Mouse (Mus musculus): ENCODE results near the gene Tenm2. TPM values are rescaled to one million over a fixed set of nuclear protein-coding genes. Genes with fewer than 3 reads are reported as not detected.

Tenm2 gene
- total RNA-seq, 1 experiment from 2014 or later: not detected

GRCm38 (mm10) chr11:36420047-36420446, 815.7 kb downstream of the Tenm2 start:
- ATAC-seq (replicated peaks; ENCODE audit: low read depth, poor library complexity, severe bottlenecking): no peak

GRCm38 (mm10) chr11:36415244-36415643, 820.5 kb downstream of the Tenm2 start:
- no peak for ATAC-seq (replicated peaks; ENCODE audit: low read depth, poor library complexity, severe bottlenecking)

- no peak for ATAC-seq (replicated peaks; ENCODE audit: low read depth, poor library complexity, severe bottlenecking)
Measured at GRCm38 (mm10) chr11:36410881-36411280, 824.9 kb downstream of the Tenm2 start.

GRCm38 (mm10) chr11:36395803-36396710, 839.7 kb downstream of the Tenm2 start:
- no peak for ATAC-seq (replicated peaks; ENCODE audit: low read depth, poor library complexity, severe bottlenecking)

GRCm38 (mm10) chr11:36384696-36385095, 851.1 kb downstream of the Tenm2 start:
- no peak for ATAC-seq (replicated peaks; ENCODE audit: low read depth, poor library complexity, severe bottlenecking)

- ATAC-seq (replicated peaks; ENCODE audit: low read depth, poor library complexity, severe bottlenecking): no peak
Measured at GRCm38 (mm10) chr11:36371814-36372213, 864.0 kb downstream of the Tenm2 start.

- no peak for ATAC-seq (replicated peaks; ENCODE audit: low read depth, poor library complexity, severe bottlenecking)
Measured at GRCm38 (mm10) chr11:36365067-36365466, 870.7 kb downstream of the Tenm2 start.

- ATAC-seq (replicated peaks; ENCODE audit: low read depth, poor library complexity, severe bottlenecking): no peak
Measured at GRCm38 (mm10) chr11:36364441-36364840, 871.3 kb downstream of the Tenm2 start.

- no peak for ATAC-seq (replicated peaks; ENCODE audit: low read depth, poor library complexity, severe bottlenecking)
Measured at GRCm38 (mm10) chr11:36362514-36362913, 873.2 kb downstream of the Tenm2 start.

- no peak for ATAC-seq (replicated peaks; ENCODE audit: low read depth, poor library complexity, severe bottlenecking)
Measured at GRCm38 (mm10) chr11:36353252-36353651, 882.5 kb downstream of the Tenm2 start.

- no peak for ATAC-seq (replicated peaks; ENCODE audit: low read depth, poor library complexity, severe bottlenecking)
Measured at GRCm38 (mm10) chr11:36351752-36352151, 884.0 kb downstream of the Tenm2 start.

- ATAC-seq (replicated peaks; ENCODE audit: low read depth, poor library complexity, severe bottlenecking): no peak
Measured at GRCm38 (mm10) chr11:36351341-36351740, 884.4 kb downstream of the Tenm2 start.

- ATAC-seq (replicated peaks; ENCODE audit: low read depth, poor library complexity, severe bottlenecking): no peak
Measured at GRCm38 (mm10) chr11:36350264-36350663, 885.5 kb downstream of the Tenm2 start.

GRCm38 (mm10) chr11:36349856-36350255, 885.9 kb downstream of the Tenm2 start:
- no peak for ATAC-seq (replicated peaks; ENCODE audit: low read depth, poor library complexity, severe bottlenecking)

- ATAC-seq (replicated peaks; ENCODE audit: low read depth, poor library complexity, severe bottlenecking): no peak
Measured at GRCm38 (mm10) chr11:36341799-36342198, 894.0 kb downstream of the Tenm2 start.

GRCm38 (mm10) chr11:36338424-36338823, 897.3 kb downstream of the Tenm2 start:
- no peak for ATAC-seq (replicated peaks; ENCODE audit: low read depth, poor library complexity, severe bottlenecking)

GRCm38 (mm10) chr11:36337063-36337462, 898.7 kb downstream of the Tenm2 start:
- ATAC-seq (replicated peaks; ENCODE audit: low read depth, poor library complexity, severe bottlenecking): no peak

GRCm38 (mm10) chr11:36335147-36335546, 900.6 kb downstream of the Tenm2 start:
- no peak for ATAC-seq (replicated peaks; ENCODE audit: low read depth, poor library complexity, severe bottlenecking)

- no peak for ATAC-seq (replicated peaks; ENCODE audit: low read depth, poor library complexity, severe bottlenecking)
Measured at GRCm38 (mm10) chr11:36334100-36334735, 901.5 kb downstream of the Tenm2 start.

GRCm38 (mm10) chr11:36332222-36332621, 903.5 kb downstream of the Tenm2 start:
- no peak for ATAC-seq (replicated peaks; ENCODE audit: low read depth, poor library complexity, severe bottlenecking)

GRCm38 (mm10) chr11:36331408-36332178, 904.2 kb downstream of the Tenm2 start:
- ATAC-seq (replicated peaks; ENCODE audit: low read depth, poor library complexity, severe bottlenecking): no peak

Data from common myeloid progenitor, adult 5-6 weeks (primary cell).